Mouse (Mus musculus) cerebral cortex, adult 2 months (tissue): ENCODE measurements around the gene Ndufa10.

Experiments
- WGBS: fragments of 180-500 bp; shearing (Covaris S2); methylation state at CpG from one replicate; pipeline ENCODE4 v1.1.7; 2018; 5-methylcytosine and 5-hydroxymethylcytosine counted together

Ndufa10 gene

DNA sequence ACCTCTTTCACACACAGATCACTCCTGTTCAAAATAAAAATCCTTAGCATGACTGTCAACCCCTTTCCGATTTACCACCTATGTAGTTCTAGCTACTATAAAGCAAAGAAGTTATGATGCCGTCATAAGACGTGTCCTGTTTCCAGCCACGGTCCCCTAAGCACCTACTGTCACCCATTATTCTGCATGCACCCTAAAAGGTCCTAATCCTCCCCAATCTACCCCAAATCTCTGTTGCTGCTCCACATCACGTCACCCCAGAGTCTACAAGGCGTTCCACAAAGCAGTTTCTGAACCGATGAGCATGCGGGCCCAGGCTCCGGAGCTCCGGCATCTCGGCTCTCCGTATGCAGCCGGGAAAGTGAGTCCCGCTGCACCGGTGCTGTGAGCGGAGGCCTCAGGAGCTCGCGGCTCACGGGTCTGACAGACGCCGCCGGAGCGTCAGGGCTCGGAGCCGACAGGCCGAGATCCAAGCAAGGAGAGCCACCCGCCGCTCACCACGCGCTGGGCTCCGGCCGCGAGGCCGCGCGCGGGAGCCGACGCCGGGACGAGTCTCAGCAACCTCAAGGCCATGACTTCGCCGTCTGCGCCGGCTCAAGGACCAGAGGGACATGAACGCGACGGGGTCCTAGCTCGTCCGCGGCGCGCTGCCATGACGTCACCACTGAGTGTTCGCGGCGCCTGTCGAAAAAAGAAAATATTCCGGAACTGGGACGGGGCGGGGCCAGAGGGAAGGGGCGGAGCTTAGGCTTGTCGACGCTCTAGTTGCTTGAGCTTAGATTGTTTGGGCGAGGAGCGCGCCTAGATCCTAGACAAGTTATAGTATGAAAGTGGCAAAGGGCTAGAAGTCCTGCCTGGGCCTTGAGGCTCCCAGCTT, at the start of gene Ndufa10:
Ndufa10 (minus strand) TSS at position 696 of the 877 bp plus-strand sequence.
- WGBS = 1% methylated on average over 67 of the region's 67 CpGs

DNA sequence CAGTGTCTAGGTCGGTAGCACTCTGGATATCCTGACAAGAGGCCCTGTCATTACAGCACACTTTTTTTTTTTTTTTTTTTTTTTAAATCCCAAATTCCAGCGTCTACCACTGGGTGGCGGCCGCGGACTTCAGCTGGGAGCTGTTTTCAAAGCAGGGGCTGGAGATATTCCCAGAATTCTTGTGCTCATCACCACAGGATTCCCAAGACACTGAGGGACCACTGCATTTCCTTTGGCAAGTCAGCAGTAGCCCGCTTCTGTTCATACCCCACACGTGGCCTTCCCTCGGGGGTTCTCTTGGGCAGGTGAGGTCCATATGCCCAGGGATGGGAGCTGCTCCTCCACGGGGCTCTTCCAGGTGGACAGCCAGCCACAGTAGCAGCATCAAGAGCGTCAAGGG, 47.7 kb upstream of the Ndufa10 start:
- 12% methylated on average over 10 of the region's 10 CpGs for WGBS

- 55% methylated on average over 6 of the region's 6 CpGs for WGBS
Observed at GRCm38 (mm10) chr1:92519046-92519445, 45.4 kb upstream of the Ndufa10 start.

- WGBS = 78% methylated on average over 3 of the region's 3 CpGs
Observed at GRCm38 (mm10) chr1:92518561-92518960, 44.9 kb upstream of the Ndufa10 start, which contains the start of gene Olfr1414. Gene Olfr1414, minus strand, starts transcription at chr1:92518661.

- 85% methylated on average over 11 of the region's 11 CpGs for WGBS
Observed at GRCm38 (mm10) chr1:92515390-92515789, 41.7 kb upstream of the Ndufa10 start.

- WGBS = 83% methylated on average over 5 of the region's 5 CpGs
Observed at GRCm38 (mm10) chr1:92511646-92512045, 38.0 kb upstream of the Ndufa10 start.

DNA sequence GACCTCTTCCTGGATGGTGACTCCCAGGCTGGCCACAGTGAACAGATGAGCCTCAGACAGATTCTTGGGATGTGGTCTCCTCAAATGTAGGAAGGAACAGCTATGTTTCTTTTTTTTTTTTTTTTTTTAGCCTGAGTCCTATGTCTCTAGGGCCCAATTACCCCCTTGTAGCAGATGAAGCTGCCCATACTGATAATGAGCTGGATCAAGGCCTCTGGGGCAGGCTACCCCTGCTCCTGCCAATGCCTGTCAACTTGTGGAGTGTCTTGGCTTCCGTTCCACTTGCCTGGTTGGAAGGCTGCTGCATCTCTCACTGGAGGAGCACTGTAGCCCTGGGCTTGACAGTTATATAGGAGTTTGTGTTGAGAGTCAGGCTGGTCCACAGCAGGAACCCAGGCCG, 22.3 kb upstream of the Ndufa10 start, which contains the start of gene Olfr1415:
Olfr1415 (minus strand) TSS at position 101 of the 400 bp plus-strand sequence.
- WGBS = 79% methylated on average over 2 of the region's 2 CpGs

GRCm38 (mm10) chr1:92485013-92485412, 11.4 kb upstream of the Ndufa10 start, which contains the start of gene Olfr1416:
Gene Olfr1416, minus strand, starts transcription at chr1:92485113.

GRCm38 (mm10) chr1:92474066-92474578, 462 bp upstream of the Ndufa10 start:
- 2% methylated on average over 10 of the region's 10 CpGs for whole genome bisulfite sequencing

- 77% methylated on average over 4 of the region's 4 CpGs for WGBS
Observed at GRCm38 (mm10) chr1:92468891-92469290, 4.8 kb downstream of the Ndufa10 start.

DNA sequence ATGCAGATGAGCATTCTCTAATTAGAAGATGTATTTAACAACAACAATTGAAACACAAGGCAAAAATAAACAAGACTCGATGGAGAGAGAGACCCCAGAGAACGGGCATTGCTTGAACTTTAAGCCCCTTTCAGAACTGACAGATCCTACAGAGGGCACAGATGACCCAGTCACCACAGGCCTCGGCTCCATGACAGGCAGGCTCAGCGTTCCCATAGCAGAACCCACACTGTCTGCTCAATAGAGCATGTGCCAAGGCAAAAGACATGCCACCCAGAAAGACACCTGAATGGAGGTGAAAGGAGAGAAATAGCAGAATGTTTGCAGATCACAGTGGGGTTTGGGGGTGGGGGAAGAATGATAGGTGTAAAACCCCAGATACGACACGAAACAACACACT, 15.2 kb downstream of the Ndufa10 start:
- WGBS = 80% methylated on average over 6 of the region's 6 CpGs

DNA sequence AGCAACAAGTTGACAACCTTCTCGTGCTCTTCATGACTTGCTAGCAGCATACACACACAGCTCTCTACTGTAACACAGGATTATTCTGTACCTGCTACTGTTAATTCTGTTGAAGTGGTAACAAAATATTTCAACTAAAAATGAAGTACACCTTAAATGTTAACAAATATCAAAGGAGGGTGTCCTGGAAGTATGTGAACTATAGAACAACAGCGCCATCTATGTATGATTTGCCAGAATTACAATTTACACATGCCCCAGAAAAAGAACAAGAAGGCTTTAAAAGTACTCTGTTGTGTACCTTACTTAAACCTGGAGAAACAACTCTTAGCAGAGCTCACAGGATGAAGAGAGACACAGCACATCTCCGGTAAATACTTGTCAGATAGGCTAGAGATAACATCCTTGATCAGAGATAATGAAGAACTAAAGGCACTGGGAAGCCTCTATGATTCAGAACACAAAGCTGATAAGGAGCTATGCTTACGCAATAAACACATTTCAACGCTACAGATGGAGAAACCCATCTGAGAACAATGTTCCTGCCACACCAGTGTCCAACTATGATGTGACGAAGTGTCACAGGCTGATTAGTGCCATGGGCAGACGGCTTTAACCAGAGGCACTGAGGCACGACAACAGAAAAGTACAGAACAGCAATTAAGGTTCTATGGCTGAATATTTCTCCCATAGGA, 19.8 kb downstream of the Ndufa10 start:
- WGBS = 65% methylated on average over 8 of the region's 8 CpGs

- WGBS = 69% methylated on average over 3 of the region's 3 CpGs
Observed at GRCm38 (mm10) chr1:92448293-92448692, 25.4 kb downstream of the Ndufa10 start.

GRCm38 (mm10) chr1:92441453-92442063, 32.1 kb downstream of the Ndufa10 start:
- WGBS = 79% methylated on average over 6 of the region's 6 CpGs

DNA sequence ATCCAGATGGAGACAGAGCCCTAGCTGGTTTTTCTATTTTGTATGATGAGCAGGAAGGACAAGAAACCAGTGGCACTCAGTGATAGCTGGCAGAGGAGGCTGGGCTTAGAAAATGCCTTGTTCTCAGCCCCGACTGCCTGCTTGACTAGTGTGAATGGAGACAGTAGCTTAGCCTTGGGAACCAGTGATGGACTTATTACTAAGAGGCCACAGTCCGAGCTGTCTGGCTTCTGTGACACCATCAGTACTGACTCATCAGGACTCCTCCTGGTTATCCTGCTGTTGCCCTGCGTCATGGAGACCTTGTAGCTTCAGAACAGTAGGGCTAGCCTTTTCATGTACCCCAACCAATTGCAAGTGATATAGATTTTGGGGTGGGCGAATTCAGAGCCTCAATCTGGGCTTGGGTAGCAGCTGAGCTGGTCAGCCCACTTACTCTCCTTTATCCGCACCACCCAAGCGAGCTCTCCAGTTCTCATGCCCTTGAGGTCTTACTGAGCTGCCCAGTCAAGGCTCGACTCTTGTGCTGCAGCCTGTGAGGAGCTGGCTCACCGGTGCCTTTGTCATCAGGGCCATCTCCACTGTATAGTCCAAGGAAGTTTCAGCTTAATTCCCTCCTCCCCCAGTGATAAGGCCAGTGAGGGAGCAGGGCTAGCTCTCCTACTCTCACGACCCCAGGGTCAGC, 33.5 kb downstream of the Ndufa10 start:
- WGBS = 88% methylated on average over 9 of the region's 9 CpGs

DNA sequence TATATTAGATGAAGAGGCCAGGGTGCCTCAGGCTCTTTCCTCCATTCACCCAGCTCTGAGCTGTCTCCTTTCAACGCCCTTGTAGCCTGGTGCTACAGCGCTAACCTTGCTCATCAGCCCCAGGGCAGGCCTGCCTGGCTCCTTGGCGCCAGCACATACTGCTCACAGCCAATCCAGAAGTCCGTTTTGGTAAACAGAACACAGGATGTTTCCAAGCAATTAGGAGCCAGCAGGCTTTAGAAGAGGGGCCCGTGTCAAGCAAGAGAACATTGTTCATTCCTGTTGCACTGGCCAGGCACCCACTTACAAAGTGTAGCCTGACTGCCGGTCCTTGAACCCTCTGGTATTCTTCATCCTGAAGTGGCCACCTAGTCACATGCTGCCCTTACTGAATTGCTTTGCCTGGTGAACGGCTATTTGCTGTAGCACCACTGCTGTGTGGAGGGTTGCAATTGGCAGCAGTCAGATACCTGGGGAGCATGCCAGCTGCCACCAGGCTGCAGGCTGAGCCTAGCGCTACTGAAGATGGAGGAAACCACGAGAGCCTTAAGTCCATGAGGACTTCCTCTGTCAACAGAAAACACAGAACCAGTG, 35.9 kb downstream of the Ndufa10 start:
- 35% methylated on average over 9 of the region's 9 CpGs for WGBS

DNA sequence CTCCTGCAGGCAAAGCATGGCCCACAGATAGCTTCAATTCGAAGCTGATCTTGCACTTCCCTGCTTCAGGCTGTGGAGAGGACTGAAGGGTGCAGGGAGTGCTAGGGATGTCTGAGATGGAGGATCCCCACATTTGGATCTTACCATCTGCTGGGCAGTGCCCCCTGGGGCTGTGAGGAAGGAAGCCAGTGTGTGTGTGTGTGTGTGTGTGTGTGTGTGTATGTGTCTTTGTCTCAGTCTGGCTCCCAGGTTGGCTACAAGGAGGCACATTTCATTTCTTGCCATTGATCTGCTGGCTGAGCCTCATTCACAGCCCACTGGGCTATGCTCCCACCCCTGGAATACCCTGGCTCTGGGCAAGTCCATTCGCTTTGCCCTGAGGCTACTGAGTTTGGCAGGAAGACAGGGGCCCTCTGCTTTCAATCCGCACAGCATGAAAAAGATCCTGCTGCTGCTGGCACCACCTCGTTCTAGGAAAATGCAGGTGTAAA, 36.8 kb downstream of the Ndufa10 start:
- 40% methylated on average over 4 of the region's 4 CpGs for WGBS

DNA sequence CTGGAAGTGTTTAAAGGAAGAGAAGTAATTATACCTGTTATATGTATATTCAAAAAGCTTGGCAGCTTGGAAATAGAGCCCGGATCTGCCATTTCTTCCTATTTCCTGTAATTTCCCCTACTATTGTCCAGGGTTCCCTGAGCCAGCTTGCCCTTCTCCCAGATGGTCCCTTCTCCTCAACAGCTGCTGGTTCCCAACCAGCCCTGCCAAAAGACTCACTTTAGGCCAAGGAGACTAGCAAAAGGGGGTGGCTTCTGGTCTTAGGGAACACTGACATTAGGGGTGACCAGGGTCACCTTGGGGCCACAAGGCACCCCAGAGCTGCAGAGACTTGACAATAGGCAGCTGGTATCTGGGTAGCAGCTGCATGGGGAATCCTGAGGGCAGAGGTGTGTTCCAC, 38.7 kb downstream of the Ndufa10 start:
- 77% methylated on average over 1 of the region's 1 CpGs for WGBS

DNA sequence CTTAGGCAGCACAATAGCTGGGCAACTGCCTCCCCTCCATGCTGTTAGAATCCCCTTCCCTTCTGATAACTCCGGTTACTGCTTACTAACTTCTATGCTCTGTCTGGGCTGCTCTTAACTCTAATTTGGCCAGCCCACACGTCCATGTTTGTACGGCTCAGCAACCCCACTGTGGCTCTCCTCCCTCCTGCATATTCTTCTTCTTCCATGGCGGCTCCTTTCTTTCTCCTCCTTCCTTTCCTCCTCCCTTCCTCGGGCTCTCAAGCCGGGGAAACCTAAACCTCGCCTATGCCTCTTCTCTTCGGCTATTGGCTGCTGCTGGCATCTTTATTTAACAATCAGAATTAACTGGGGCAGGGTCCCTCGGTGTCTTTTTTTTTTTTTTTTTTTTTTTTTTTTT, 40.9 kb downstream of the Ndufa10 start:
- 74% methylated on average over 9 of the region's 9 CpGs for WGBS

- WGBS = 63% methylated on average over 4 of the region's 4 CpGs
Observed at GRCm38 (mm10) chr1:92432098-92432497, 41.6 kb downstream of the Ndufa10 start.

GRCm38 (mm10) chr1:92431420-92431819, 42.2 kb downstream of the Ndufa10 start:
- WGBS = 86% methylated on average over 3 of the region's 3 CpGs
